Mouse (Mus musculus) layer of hippocampus, postnatal 25 days (tissue): ENCODE data around the gene Enpep. TPM values are rescaled to one million over a fixed set of nuclear protein-coding genes. Genes with fewer than 3 reads are reported as not detected.

Source experiments
- DNase-seq, 2 experiments: peaks; one replicate each; pipeline ENCODE4 v3.0.0; 2022; ENCODE audit warnings: mixed read lengths in 2 of 2, low spot score in 1 of 2; ENCODE audit errors: extremely low spot score in 1 of 2
- total RNA-seq, 2 experiments: library from RNA; stranded (reverse); gene quantifications; 2 replicates each; pipeline ENCODE4 v1.2.3; 2021

Gene Enpep
- 1 to 10 TPM; 1.4 to 2.3 TPM for total RNA-seq

- DNase-seq = no peak
Measured at GRCm38 (mm10) chr3:129332586-129332985, at the start of gene Enpep. TSS of gene Enpep (minus strand) at chr3:129332720.

- DNase-seq = no peak
Measured at GRCm38 (mm10) chr3:129379109-129379508, 46.6 kb upstream of the Enpep start.

- DNase-seq = no peak
Measured at GRCm38 (mm10) chr3:129375087-129375486, 42.6 kb upstream of the Enpep start.

- DNase-seq = no peak
Measured at GRCm38 (mm10) chr3:129373108-129373507, 40.6 kb upstream of the Enpep start.

GRCm38 (mm10) chr3:129369491-129369890 lies 37.0 kb upstream of the Enpep start:
- no peak for DNase-seq

GRCm38 (mm10) chr3:129365919-129366318 lies 33.4 kb upstream of the Enpep start:
- DNase-seq = no peak

- DNase-seq = no peak
Measured at GRCm38 (mm10) chr3:129364818-129365390, 32.4 kb upstream of the Enpep start.

GRCm38 (mm10) chr3:129363426-129363825 lies 30.9 kb upstream of the Enpep start:
- DNase-seq = no peak

GRCm38 (mm10) chr3:129358115-129358514 lies 25.6 kb upstream of the Enpep start:
- no peak for DNase-seq

- DNase-seq = no peak
Measured at GRCm38 (mm10) chr3:129353901-129354300, 21.4 kb upstream of the Enpep start.

GRCm38 (mm10) chr3:129351320-129351877 lies 18.9 kb upstream of the Enpep start:
- no peak for DNase-seq

- DNase-seq = no peak
Measured at GRCm38 (mm10) chr3:129347277-129347676, 14.8 kb upstream of the Enpep start.

- DNase-seq = no peak
Measured at GRCm38 (mm10) chr3:129342767-129343166, 10.2 kb upstream of the Enpep start.

GRCm38 (mm10) chr3:129341066-129341465 lies 8.5 kb upstream of the Enpep start:
- no peak for DNase-seq

- DNase-seq = no peak
Measured at GRCm38 (mm10) chr3:129338296-129339091, 6.0 kb upstream of the Enpep start.

GRCm38 (mm10) chr3:129332142-129332541 lies 378 bp downstream of the Enpep start:
- DNase-seq = no peak

GRCm38 (mm10) chr3:129331427-129331826 lies 1.1 kb downstream of the Enpep start:
- DNase-seq = no peak

- no peak for DNase-seq
Measured at GRCm38 (mm10) chr3:129328056-129328455, 4.5 kb downstream of the Enpep start.

GRCm38 (mm10) chr3:129321585-129321984 lies 10.9 kb downstream of the Enpep start:
- no peak for DNase-seq

- DNase-seq = no peak
Measured at GRCm38 (mm10) chr3:129317032-129317729, 15.3 kb downstream of the Enpep start.
